Mouse (Mus musculus): ENCODE measurements at regions not wholly inside any gene's neighbourhood (a gene's known extent, or its start where the extent isn't known, plus 50 kb on each side); places are given as distances from the start of the nearest gene placed in this dataset.
A peak's percentile ranks its signal among the peaks of the same experiment; 100 is the strongest.
"Not testable (repeated sequence)": the region's sequence is repeated elsewhere in the genome, so short reads cannot be mapped to it uniquely, and the experiment has no call there.

- DNase-seq = no peak
- intact Hi-C loops (cut with DNase I) = no loop called here
Observed at GRCm38 (mm10) chr2:147989616-147990015, 57.2 kb downstream of the Foxa2 start.

GRCm38 (mm10) chr2:147988586-147988985 lies 58.2 kb downstream of the Foxa2 start:
- no peak for DNase-seq
- intact Hi-C loops (cut with DNase I) = no loop called here

- intact Hi-C loops (cut with DNase I) = no loop called here
- no peak for DNase-seq
Observed at GRCm38 (mm10) chr2:147985261-147985575, 61.6 kb downstream of the Foxa2 start.

- DNase-seq = no peak
Observed at GRCm38 (mm10) chr2:147984547-147985260, 62.1 kb downstream of the Foxa2 start.

GRCm38 (mm10) chr2:147980929-147981479 lies 65.8 kb downstream of the Foxa2 start:
- intact Hi-C loops (cut with DNase I) = no loop called here
- peak; percentile 13 to 14 for DNase-seq

More at GRCm38 (mm10) chr2:147984547-147985260, 62.1 kb downstream of the Foxa2 start:
- intact Hi-C loops (cut with DNase I) = no loop called here

- intact Hi-C loops (cut with DNase I) = no loop called here
- DNase-seq = no peak
Observed at GRCm38 (mm10) chr2:147980408-147980807, 66.4 kb downstream of the Foxa2 start.

GRCm38 (mm10) chr2:147979660-147980364 lies 67.0 kb downstream of the Foxa2 start:
- intact Hi-C loops (cut with DNase I) = no loop called here
- DNase-seq = no peak

- DNase-seq = no peak
- intact Hi-C loops (cut with DNase I) = no loop called here
Observed at GRCm38 (mm10) chr2:147979001-147979400, 67.8 kb downstream of the Foxa2 start.

GRCm38 (mm10) chr2:147974776-147975175 lies 72.0 kb downstream of the Foxa2 start:
- no peak for DNase-seq
- intact Hi-C loops (cut with DNase I) = no loop called here

GRCm38 (mm10) chr2:147968671-147969070 lies 78.1 kb downstream of the Foxa2 start:
- intact Hi-C loops (cut with DNase I) = no loop called here
- DNase-seq = no peak

- intact Hi-C loops (cut with DNase I) = no loop called here
Observed at GRCm38 (mm10) chr2:147967829-147968529, 78.8 kb downstream of the Foxa2 start.

GRCm38 (mm10) chr2:147963284-147963683 lies 83.5 kb downstream of the Foxa2 start:
- DNase-seq; intact Hi-C loops (cut with DNase I): not testable (repeated sequence)

More at GRCm38 (mm10) chr2:147967829-147968529, 78.8 kb downstream of the Foxa2 start:
- DNase-seq = no peak

- DNase-seq = no peak
- intact Hi-C loops (cut with DNase I) = no loop called here
Observed at GRCm38 (mm10) chr2:147961633-147962032, 85.1 kb downstream of the Foxa2 start.

- DNase-seq = no peak
- intact Hi-C loops (cut with DNase I) = no loop called here
Observed at GRCm38 (mm10) chr2:147954183-147954582, 92.6 kb downstream of the Foxa2 start.

GRCm38 (mm10) chr2:147951233-147951632 lies 95.5 kb downstream of the Foxa2 start:
- intact Hi-C loops (cut with DNase I) = no loop called here
- DNase-seq = no peak

GRCm38 (mm10) chr2:147944171-147945040 lies 102.4 kb downstream of the Foxa2 start:
- intact Hi-C loops (cut with DNase I) = no loop called here
- DNase-seq = no peak

GRCm38 (mm10) chr2:147942591-147942990 lies 104.2 kb downstream of the Foxa2 start:
- intact Hi-C loops (cut with DNase I) = no loop called here
- DNase-seq = no peak

GRCm38 (mm10) chr2:147941319-147941718 lies 105.5 kb downstream of the Foxa2 start:
- intact Hi-C loops (cut with DNase I) = no loop called here
- DNase-seq = no peak

- no peak for DNase-seq
- intact Hi-C loops (cut with DNase I) = no loop called here
Observed at GRCm38 (mm10) chr2:147932494-147932893, 114.3 kb downstream of the Foxa2 start.

- intact Hi-C loops (cut with DNase I) = no loop called here
Observed at GRCm38 (mm10) chr2:147929031-147929711, 117.6 kb downstream of the Foxa2 start.

More at GRCm38 (mm10) chr2:147929031-147929711, 117.6 kb downstream of the Foxa2 start:
- no peak for DNase-seq

Data from heart, postnatal 10 days (tissue).